Mouse (Mus musculus) gastrocnemius, postnatal 4 days (tissue): ENCODE data around the gene Foxp3. TPM values are rescaled to one million over a fixed set of nuclear protein-coding genes. Genes with fewer than 3 reads are reported as not detected.

Experiments
- DNase-seq, 2 experiments: peaks; one replicate each; pipeline ENCODE4 v3.0.0; 2021 to 2022; ENCODE audit warnings: low spot score in 2 of 2, mixed read lengths in 2 of 2
- long read RNA-seq, 2 experiments: library from polyadenylated mRNA; stranded (forward); transcript quantifications; one replicate each; pipeline ENCODE4 v2.0.0; 2021
- total RNA-seq, 2 experiments: library from RNA; stranded (reverse); gene quantifications; 2 replicates each; pipeline ENCODE4 v1.2.3; 2021

Gene Foxp3
- under 1 TPM in 1 of 2 experiments, not detected in 1; 0.15 TPM for total RNA-seq
- long read RNA-seq, experiment 1 = 0 reads
- long read RNA-seq, experiment 2 = 0 reads

- DNase-seq = peak; percentile 29 to 45
Observed at GRCm38 (mm10) chrX:7573176-7574086, at the start of gene Foxp3. TSS of gene Foxp3 (plus strand) at chrX:7573644.

DNA sequence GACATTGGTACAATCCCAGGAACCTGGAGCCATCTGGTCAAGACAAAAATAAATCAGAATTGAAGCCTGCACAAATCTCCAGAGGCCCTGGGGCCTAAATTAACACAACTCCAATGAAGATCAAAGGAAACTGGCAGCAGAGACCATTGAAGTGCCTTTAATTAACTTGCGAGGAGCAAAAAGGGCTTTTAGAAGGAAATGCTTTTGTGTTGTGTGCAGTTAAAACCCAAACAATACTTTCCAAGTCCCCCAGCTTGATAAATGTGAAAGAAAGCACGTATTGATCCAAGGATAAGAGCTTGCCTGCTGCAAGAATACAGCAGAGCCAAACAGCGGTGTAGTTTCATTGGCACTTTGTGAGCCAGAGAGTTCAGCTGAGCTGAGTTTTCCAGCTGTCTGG lies 48.5 kb upstream of the Foxp3 start:
- no peak for DNase-seq

GRCm38 (mm10) chrX:7553474-7553873 lies 20.0 kb upstream of the Foxp3 start:
- DNase-seq = no peak

DNA sequence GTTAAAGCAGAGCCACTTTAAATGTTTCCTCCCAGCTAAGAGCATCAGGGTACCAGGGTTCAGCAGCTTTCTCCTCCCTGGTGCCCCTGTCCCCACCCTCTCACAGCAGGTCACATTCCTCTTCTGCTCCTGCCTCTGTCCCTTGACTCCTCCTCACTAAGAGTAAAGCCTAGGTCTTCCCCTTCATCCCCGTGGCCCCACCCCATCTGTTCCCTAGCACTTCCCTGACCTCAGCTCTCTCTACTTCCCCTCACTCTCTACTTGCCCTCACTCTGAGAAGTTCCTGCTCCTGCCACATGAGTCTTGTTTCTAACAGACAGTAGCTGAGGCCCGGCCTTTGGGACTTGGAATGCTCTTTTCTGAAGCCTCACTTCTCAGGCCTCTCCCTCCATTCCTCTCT lies 10.4 kb upstream of the Foxp3 start:
- no peak for DNase-seq

DNA sequence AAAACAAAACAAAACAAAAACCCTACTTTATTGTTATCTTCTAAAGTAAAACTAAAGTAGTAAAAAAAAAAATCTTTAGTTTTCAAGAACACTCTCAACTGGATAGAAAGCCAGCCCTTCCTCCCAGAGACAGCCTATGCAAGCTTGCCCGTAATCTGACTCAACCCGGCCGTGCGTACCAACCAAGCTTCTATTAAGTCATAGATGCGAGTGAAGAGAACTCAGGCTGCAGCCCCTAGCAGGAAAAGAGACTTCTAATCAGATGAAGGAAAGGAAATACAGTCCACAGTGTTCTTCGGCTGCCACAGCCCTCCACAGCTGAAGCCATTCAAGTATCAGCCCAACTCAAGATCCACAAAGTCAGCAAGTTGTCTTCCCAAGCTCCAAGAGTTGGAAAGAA lies 7.1 kb upstream of the Foxp3 start:
- DNase-seq = no peak

DNA sequence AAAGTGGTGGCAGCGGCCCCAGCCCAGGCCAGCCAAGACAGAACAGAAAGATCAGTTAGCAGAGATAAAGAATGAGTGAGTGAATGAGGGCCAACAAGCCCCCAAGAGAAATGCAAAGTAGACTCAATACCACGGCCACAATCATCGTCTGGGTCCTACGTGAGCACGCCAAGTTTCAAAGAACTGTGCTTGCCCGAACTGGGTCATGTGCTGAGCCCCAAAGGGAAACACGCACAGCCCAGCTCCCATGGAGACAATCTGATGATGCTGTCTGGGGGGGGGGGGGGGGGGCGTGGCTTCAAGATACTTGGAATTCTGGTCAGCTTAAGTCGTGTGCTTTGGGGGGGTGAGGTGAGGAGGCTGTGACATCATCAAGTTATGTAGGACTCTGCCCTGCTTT lies 6.0 kb upstream of the Foxp3 start:
- DNase-seq = no peak

DNA sequence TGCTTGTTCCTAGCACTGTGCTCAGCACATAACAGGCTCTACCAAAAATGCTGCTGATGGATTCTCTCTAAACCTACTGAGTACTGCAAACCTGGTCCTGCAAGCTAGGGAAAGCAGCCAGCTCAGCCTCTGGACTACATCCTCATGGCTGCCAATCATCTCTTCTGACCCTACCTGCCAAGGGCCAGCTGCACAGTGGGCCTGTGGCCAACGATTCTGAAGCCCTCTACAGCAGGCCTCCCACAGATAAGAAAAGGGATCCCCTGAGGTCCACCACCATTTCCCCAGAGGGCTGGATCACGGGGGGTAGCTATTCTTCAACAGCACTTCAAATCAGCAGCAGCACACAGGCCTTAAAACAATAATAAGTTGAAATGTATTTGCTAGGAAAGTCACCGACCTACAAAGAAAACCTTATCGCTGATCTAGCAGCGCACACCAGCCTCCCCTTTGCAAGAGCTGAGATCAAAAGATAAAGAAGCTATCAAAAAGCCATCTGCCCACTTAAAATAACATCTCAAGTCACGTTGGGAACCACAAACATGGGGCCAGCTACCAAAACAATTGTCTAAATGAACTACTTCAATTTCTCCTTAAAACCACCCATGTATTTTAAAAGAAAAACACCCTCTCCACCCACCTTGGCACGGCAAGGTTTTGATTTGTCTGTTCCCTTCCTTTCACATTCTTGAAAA lies 2.8 kb upstream of the Foxp3 start:
- no peak for DNase-seq

DNA sequence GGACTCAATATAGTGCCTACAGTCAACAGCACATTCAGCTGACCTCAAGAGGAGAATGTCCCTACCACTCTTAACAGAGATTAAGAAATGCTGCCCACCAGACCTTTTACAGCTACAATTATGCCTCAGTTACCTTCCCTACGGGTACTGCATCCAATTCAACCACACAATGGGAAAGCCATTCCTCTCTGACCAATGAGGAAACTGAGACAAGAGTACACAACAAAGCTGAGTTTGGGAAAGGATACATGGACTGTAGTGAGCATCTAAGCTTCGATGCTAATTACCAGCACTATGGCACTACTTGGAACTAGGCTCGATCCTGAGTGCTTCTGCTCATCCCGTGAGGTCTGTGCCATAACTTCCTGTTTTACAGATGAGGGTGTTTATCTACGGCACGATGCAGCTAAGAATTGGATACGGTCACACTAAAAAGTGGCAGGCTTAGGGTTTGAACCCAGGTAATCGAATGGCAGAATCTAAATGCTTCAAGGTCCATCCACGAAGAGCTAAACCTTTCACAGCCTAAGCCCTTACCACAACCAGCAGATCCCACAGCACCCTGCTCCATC lies 1.8 kb upstream of the Foxp3 start:
- DNase-seq = no peak

DNA sequence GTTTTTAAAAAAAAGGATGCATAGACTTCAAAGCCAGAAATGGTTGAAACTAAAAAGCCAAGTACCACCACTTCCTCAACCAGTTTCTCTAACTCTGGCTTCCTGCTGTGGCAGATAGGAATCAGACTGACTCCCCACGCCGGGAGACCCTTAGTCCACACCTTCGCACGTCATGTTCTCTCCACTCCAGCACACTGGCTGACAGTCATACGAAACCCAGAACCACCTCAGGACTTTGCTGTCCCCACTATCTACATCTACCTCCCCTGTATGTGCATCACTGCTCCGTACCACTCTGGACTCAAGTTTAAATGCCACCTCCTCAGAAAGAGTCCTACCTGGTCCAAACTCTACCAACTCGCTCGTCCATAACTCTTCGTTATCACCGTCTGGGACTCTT lies 978 bp upstream of the Foxp3 start:
- DNase-seq = no peak

DNA sequence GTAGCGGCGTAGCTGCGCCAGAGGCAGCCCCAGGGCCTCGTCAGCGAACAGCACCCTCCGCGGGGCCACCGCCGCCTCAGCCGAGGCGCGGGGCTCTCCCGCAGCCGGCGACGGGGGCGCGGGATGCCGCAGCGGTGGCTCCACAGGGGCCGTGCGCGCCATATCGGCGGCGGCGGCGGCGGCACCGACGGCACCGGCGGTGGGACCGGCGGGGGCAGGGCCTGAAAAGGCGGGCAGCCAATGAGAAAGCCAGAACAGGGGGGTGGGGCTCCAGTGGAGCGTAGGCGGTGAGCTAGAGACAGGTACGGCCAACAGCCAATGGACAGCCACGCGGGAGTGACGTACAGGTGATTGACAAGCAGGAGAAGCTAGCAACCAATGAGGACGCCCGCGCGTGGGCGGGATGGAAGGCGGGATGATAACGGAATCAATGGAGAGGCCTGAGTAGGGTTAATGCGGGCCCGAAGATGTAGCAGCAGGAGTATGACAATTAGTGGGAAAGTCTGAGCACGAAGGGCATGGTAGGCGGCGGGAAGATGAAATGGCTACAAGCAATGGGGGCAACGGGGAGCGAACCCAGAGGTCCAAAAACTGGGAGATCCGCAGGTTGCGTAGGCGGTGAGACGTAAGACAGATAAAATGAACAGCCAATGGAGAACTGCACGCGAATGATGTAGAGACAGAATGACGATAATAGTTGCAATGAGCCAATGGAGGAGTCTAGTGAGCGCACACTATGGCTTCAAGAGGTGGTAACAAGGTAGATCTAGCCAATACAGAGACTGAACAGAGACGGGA lies 842 bp downstream of the Foxp3 start, which contains the start of gene Ppp1r3f:
Gene Ppp1r3f (minus strand): TSS at position 197 of the 798 bp plus-strand sequence.
- DNase-seq = peak; percentile 72 to 86

DNA sequence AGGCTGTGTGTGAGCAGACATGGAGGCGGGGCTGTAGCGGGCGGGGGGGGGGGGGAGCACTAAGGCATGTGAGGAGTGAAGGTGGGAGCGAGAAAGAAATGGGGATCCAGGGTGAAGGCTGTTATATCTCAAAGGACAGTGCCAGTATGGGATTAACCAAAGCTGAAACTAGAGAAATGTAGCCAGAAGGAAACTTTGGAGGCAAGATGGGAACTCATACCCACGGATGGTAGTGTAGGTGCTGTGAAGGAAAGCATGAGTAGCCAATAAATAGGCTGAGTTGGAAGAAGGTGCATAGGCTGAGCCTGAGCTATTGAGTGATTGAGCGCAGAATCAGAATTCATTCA lies 1.4 kb downstream of the Foxp3 start:
- no peak for DNase-seq

- DNase-seq = no peak
Observed at GRCm38 (mm10) chrX:7581151-7581550, 7.7 kb downstream of the Foxp3 start.

GRCm38 (mm10) chrX:7583881-7584280 lies 10.4 kb downstream of the Foxp3 start:
- no peak for DNase-seq

- DNase-seq = no peak
Observed at GRCm38 (mm10) chrX:7586356-7586755, 12.9 kb downstream of the Foxp3 start.

- DNase-seq = no peak
Observed at GRCm38 (mm10) chrX:7595371-7595770, 21.9 kb downstream of the Foxp3 start.

DNA sequence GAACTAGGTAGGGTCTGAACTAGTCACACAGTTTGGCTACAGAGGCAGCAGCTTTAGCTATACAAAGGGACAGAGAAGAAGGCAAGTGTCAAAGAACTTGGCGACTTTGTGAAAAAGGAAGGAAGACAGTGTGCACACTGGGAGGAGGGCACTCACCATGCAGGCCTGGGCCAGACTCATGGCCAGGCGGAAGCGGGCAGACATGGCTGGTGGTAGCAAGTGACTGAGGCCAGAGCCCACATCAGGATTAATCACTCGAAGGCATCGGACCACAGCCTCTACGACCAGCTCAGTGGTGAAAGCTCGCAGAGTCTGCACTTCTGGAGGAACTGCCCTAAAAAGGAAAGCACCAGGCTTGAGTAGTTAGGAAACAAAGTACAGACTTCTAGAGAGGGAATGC lies 30.6 kb downstream of the Foxp3 start:
- no peak for DNase-seq

GRCm38 (mm10) chrX:7604879-7605574 lies 31.6 kb downstream of the Foxp3 start, which contains the start of gene Ccdc22:
TSS of gene Ccdc22 (minus strand) at chrX:7605517.
- DNase-seq = peak; percentile 46 to 80

DNA sequence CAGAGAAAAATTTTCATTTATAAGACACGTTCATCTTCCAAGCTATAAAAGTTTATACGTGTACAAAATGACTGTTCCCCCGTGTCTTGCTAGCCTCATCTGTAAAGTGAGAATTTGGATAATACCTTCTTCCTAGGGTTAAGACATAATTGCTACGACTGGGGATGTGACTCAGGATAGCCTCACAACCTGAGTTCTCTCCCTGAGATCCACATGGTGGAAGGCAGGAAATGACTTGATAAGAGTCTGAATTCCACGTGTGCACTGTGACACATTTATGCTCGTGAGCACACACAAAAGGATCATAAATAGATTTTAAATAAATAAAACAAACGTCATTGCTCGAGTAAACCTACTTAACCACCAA lies 32.1 kb downstream of the Foxp3 start:
- DNase-seq = no peak

- no peak for DNase-seq
Observed at GRCm38 (mm10) chrX:7606783-7607182, 33.3 kb downstream of the Foxp3 start, which contains the start of gene Cacna1f. TSS of gene Cacna1f (plus strand) at chrX:7607083.

GRCm38 (mm10) chrX:7610035-7610434 lies 36.6 kb downstream of the Foxp3 start:
- DNase-seq = no peak
